Mouse (Mus musculus) brain, adult 2 months (tissue): ENCODE measurements around the gene Cxcl9.
"Not testable (repeated sequence)": the region's sequence is repeated elsewhere in the genome, so short reads cannot be mapped to it uniquely, and the experiment has no call there.

ENCODE experiments used
- DNase-seq: peaks from one replicate; pipeline ENCODE4 v3.0.0; 2011; ENCODE audit warnings: low read depth, low spot score

The Cxcl9 gene

DNA sequence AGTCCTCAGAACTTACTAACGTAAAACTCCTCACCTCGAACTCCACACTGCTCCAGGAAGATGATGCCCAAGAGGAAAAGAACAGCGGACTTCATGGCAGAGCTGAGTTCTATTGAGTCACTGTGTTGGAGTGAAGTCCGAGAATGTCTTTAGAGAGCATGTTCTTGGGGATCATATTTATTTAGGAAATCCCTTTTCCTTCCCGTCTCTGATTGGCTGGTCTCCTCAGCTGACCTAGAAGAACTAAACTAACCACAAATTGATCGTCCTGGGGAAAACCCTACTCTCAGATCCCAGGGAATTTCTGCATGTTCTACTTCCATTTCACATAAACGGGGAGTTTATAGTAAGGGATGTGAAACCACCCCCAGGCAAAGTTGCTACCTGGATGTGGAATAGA is at the start of gene Cxcl9:
TSS of gene Cxcl9 (minus strand) at position 151 of the 400 bp plus-strand sequence.
- no peak for DNase-seq

DNA sequence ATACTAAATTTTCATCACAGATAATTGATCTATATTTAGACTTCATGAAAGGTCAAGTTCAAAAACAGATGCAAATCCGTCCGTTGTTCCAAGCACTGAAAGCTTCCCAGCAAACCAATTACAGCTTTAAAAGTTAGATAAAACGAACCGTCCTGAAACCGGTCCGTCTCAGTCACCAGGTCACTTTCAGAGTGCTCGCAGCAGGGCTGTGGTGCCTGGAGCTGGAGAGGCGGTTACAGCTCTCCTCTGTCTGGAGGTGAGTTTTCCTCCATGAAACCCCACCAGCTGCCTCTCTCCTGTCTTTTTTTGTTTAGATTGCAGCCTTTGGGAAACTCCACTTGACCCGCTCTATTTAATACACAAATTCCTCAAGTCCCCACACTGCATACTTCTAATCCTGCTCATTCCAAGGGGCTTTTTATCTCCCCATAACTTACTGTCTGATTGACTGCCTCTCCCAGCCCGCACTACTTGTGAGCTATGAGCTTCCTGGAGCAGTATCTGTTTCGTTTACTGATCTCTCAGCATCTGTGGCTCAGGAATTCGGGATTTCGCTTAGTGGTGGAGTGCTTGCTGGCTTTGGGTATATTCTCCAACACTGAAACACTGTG is 49.0 kb upstream of the Cxcl9 start:
- no peak for DNase-seq

- no peak for DNase-seq
These were observed 47.5 kb upstream of the Cxcl9 start for GRCm38 (mm10) chr5:92375368-92375767.

GRCm38 (mm10) chr5:92374721-92375142 is 46.9 kb upstream of the Cxcl9 start:
- peak; percentile 37 for DNase-seq

DNA sequence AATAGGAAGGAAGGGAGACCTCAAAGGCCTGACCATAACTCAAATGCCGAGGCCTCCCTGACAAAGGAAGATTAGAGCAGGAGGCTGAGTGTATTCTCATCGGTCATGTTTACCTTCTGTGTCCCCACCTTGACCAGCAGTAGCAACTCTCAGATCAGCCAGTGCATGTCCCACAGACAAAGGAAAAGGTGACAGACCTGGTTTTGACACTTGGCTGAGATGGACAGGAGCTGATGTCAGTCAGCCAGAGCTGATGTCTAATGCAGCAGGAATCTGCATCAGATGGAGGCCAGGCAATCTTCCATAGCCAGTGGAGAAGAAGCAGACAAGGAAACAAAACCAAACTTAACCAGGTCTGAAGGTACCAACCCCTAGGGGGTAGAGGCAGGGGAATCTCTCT is 44.7 kb upstream of the Cxcl9 start:
- DNase-seq = no peak

- peak; percentile 26 for DNase-seq
These were observed 43.6 kb upstream of the Cxcl9 start for GRCm38 (mm10) chr5:92371361-92371976.

- no peak for DNase-seq
These were observed 43.0 kb upstream of the Cxcl9 start for GRCm38 (mm10) chr5:92370891-92371290.

GRCm38 (mm10) chr5:92370392-92370791 is 42.5 kb upstream of the Cxcl9 start:
- no peak for DNase-seq

- peak; percentile 90 for DNase-seq
These were observed 41.5 kb upstream of the Cxcl9 start for GRCm38 (mm10) chr5:92369151-92369994.

GRCm38 (mm10) chr5:92368392-92368791 is 40.5 kb upstream of the Cxcl9 start:
- DNase-seq = peak; percentile 80

DNA sequence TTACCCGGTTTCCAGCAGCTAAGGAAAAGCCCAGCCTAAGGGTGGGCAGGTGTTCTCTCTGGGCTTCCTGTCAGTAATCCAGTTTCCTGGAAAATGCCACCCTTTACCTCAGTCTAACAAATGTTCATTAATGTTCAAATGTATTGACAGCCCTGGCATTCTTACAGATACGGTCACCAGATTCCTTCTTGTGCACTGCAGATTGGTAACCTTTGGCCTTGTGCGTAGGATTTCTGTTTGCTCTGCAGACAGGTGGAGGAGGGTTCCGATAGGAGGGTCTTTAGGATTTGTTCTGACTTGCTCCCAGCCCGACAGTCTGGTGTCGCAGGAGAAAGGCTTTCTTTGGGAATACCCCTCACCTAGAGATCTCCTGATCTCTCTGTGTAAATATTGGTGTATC is 38.7 kb upstream of the Cxcl9 start:
- no peak for DNase-seq

- no peak for DNase-seq
These were observed 37.3 kb upstream of the Cxcl9 start for GRCm38 (mm10) chr5:92365146-92365705.

DNA sequence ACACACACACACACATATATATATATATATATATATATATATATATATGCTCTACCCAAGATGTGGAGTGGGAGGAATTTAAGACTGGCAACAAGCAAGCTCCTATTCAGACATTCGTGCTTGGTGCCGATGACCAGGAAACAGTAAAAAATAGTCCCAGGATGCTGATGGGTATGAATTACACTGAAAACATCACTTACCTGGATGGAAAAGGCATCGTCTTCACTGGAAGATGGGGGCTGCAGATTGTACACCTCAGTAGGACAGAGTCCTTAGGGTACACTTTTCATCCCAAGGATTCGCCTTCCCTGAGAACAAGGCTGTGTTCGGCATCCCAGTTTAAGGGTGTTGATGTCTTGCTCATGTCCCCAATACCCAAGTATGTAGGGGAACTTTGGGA is 36.1 kb upstream of the Cxcl9 start:
- DNase-seq = no peak

- DNase-seq = no peak
These were observed 35.3 kb upstream of the Cxcl9 start for GRCm38 (mm10) chr5:92363179-92363578.

DNA sequence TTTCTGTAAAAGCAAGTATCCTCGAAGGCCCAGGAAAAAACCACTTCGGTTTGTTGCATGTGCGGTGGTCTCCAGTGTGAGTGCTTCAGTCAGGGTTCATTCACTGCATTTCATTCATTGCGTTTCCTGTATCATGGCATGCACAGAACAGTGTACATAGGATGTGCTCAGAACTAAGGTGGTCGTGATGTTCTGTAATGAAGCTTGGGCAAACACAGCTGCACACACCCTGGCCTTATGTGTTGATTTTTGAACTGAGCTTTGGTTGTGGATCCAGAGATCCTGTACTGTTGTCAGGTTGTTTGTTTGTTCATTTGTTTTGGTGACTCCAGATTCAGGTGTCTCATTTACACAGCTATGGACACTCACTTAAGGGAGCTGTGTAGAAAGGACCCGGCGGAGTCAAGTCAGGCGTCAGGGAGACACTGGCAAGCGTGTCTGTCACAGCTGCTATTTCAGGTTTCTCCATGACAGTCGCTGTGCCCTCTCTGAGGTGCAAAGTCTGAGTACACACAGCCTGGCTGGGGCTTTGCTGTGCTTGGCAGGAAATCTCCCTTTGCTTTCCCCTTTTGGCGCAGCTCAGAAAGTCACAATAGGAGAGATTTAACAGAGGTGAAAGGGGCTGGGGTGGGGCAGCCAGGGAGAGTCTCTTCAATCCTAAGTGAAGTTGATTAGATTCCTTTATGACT is 31.0 kb upstream of the Cxcl9 start:
- no peak for DNase-seq

- no peak for DNase-seq
These were observed 30.2 kb upstream of the Cxcl9 start for GRCm38 (mm10) chr5:92358033-92358432.

DNA sequence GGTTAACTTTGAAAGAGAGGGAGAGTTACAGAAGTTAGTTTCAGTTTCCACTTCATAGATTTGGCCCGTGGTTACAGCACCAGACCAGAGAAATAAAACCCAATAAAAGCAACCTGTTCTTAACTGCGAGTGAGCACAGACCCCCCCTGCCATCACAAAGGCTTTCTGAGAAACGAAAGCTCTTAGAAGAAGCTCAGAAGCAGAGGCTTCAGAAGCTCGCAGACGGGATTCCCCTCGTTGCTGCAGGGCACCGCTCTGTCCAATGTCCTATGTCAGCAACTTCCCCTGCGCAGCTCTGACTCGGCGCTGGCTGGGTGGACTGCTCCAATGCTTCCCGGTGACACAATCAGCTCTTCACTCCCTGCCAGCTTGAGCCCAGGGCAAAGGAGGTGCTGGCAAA is 25.6 kb upstream of the Cxcl9 start:
- peak; percentile 36 for DNase-seq

GRCm38 (mm10) chr5:92352716-92353115 is 24.8 kb upstream of the Cxcl9 start:
- not testable (repeated sequence) for DNase-seq

DNA sequence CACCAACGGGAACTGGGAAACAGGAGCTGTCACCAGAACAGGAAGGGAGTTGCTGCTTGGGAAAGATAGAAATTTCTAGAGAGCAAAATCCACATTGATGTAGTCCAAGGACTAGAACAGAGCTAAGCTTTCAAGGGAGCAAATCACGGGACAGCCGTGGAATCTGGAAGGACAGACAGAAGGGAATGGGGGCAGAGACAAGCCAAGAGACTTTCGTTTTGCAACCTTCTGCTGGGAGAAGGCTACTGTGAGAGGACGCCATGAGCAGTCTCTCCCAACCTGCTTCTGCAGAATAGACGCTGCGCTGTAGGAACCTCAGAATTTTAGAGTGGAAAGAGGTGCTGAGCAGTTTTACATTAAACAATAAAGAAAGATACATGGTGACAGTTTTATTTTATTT is 21.9 kb upstream of the Cxcl9 start:
- DNase-seq = no peak

DNA sequence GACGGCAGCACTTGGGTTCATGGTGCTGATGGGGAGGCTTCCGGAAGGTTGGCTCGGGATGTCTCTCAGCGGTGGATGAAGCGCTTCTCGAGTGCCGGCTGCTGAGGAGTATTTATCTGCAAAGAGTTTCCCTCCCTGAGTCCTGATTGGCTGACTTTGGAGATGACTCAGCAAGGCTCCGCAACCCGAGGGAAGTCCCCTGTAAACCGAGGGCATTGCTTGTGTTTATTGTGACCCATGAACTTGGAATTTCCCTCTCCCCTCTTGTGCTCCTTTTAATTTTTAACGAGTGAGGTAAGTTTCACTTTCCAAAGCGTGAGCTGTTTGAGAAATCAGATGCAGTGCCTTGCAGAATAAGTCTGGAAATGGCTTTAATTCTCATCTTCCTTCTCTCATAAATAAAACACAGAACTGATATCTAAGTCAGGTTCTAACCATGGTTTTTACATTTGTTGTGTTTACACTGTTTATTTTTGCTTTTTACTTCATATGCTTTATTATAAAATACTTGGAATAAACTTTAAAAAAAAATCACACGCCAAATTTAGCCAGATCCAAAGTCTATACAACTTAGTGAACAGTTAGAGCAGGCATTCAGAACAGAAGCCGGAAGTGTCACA is 21.0 kb upstream of the Cxcl9 start, which contains the start of gene Cxcl10:
TSS of gene Cxcl10 (minus strand) at position 96 of the 620 bp plus-strand sequence.
- peak; percentile 65 for DNase-seq

GRCm38 (mm10) chr5:92345006-92345405 is 17.1 kb upstream of the Cxcl9 start:
- no peak for DNase-seq
